Mouse (Mus musculus): ENCODE measurements around the gene Spns2. TPM values are rescaled to one million over a fixed set of nuclear protein-coding genes. Genes with fewer than 3 reads are reported as not detected.

Spns2 gene
- total and polyA plus RNA-seq, 3 experiments, result 0.07 to 0.17 (median 0.14) TPM

- peak; percentile 17; the same call in 1 of the 2 replicates for TF ChIP-seq ELF1 (IDR thresholded peaks at IDR 0.05; ENCODE audit: low read depth, low read length)
- TF ChIP-seq TBP (conservative IDR thresholded peaks at IDR 0.05; ENCODE audit: low read depth, low read length), result no peak
- no peak for TF ChIP-seq USF2 (conservative IDR thresholded peaks at IDR 0.05; ENCODE audit: low read depth, low read length)
- TF ChIP-seq BHLHE40 (IDR thresholded peaks at IDR 0.05; ENCODE audit: low read depth, low read length), result no peak
- no peak for TF ChIP-seq ZC3H11A (IDR thresholded peaks at IDR 0.05; ENCODE audit: low read depth, low read length)
- TF ChIP-seq RCOR1 (conservative IDR thresholded peaks at IDR 0.05; ENCODE audit: low read depth, low read length), result no peak
- no peak for TF ChIP-seq PAX5 (IDR thresholded peaks at IDR 0.05; ENCODE audit: low read length)
Measured at GRCm38 (mm10) chr11:72466694-72467507, 22.8 kb downstream of the Spns2 start (continued).

GRCm38 (mm10) chr11:72465978-72466693 is 23.6 kb downstream of the Spns2 start:
- in situ Hi-C loops (cut with MboI; ENCODE audit: low pct_ligation_motif_present, low pct_unique_long_range_greater_than_20kb, low sequenced_read_pairs) (no loop called here), dilution Hi-C loops (cut with MboI; ENCODE audit: extremely low pct_ligation_motif_present, extremely low pct_unique_long_range_greater_than_20kb, low sequenced_read_pairs) (no loop called here)
- Histone ChIP-seq H3K27me3 (replicated peaks) (no peaks in the 10 kb centered on the region), H3K9ac (ENCODE audit: insufficient read depth, low read depth) (no peak overlapping the region), H3K36me3 (replicated peaks in 1 of 2; ENCODE audit: control insufficient read depth in 1 of 2, insufficient read depth in 1 of 2, low read length in 1 of 2) (no peaks in the 10 kb centered on the region), H3K9me3 (replicated peaks; ENCODE audit: low read length) (no peaks in the 10 kb centered on the region), H3K4me1 (ENCODE audit: control insufficient read depth in 1 of 2, insufficient read depth in 2 of 2) (peaks cover 34 to 79% of the 10 kb centered on the region in 2 experiments), H3K27ac (ENCODE audit: insufficient read depth, low read depth) (no peak overlapping the region), H3K79me2 (replicated peaks; ENCODE audit: control insufficient read depth, extremely low read depth, insufficient read depth, poor library complexity, severe bottlenecking) (no peaks in the 10 kb centered on the region), H3K4me3 (replicated peaks in 1 of 3; ENCODE audit: low read depth in 2 of 3, low read length in 2 of 3, poor library complexity in 1 of 3) (no peak overlapping the region), H3K4me2 (ENCODE audit: insufficient read depth, low read depth, poor library complexity, severe bottlenecking) (peak overlapping the region; percentile 33; the same call in 1 of the 2 replicates)
- TF ChIP-seq TBP (conservative IDR thresholded peaks at IDR 0.05; ENCODE audit: low read depth, low read length) (0 out of 2 replicates have a peak, but pooled peaks have one; percentile 17), GABPA (IDR thresholded peaks at IDR 0.05; ENCODE audit: insufficient replicate concordance, low read depth, low read length) (no peak)
- peak; percentile 70 for DNase-seq (ENCODE audit: extremely low read depth)

GRCm38 (mm10) chr11:72464821-72465220 is 24.9 kb downstream of the Spns2 start:
- dilution Hi-C loops (cut with MboI; ENCODE audit: extremely low pct_ligation_motif_present, extremely low pct_unique_long_range_greater_than_20kb, low sequenced_read_pairs), result no loop called here
- H3K4me1 ChIP-seq (ENCODE audit: control insufficient read depth in 1 of 2, insufficient read depth in 2 of 2), result peaks cover 26 to 77% of the 10 kb centered on the region in 2 experiments
- no peak overlapping the region for H3K9ac ChIP-seq (ENCODE audit: insufficient read depth, low read depth)
- H3K27ac ChIP-seq (ENCODE audit: insufficient read depth, low read depth), result no peak overlapping the region
- H3K79me2 ChIP-seq (replicated peaks; ENCODE audit: control insufficient read depth, extremely low read depth, insufficient read depth, poor library complexity, severe bottlenecking), result no peaks in the 10 kb centered on the region
- no peak overlapping the region for H3K4me3 ChIP-seq (replicated peaks in 1 of 3; ENCODE audit: low read depth in 2 of 3, low read length in 2 of 3, poor library complexity in 1 of 3)
- no peak overlapping the region for H3K4me2 ChIP-seq (ENCODE audit: insufficient read depth, low read depth, poor library complexity, severe bottlenecking)
- no peaks in the 10 kb centered on the region for H3K27me3 ChIP-seq (replicated peaks)
- in situ Hi-C loops (cut with MboI; ENCODE audit: low pct_ligation_motif_present, low pct_unique_long_range_greater_than_20kb, low sequenced_read_pairs), result no loop called here
- TF ChIP-seq JUND (conservative IDR thresholded peaks at IDR 0.05; ENCODE audit: low read depth, low read length) (no peak), ETS1 (conservative IDR thresholded peaks at IDR 0.05; ENCODE audit: low read depth, low read length) (no peak), SIN3A (IDR thresholded peaks at IDR 0.05; ENCODE audit: low read length) (no peak), MYC (IDR thresholded peaks at IDR 0.05; ENCODE audit: low read depth, low read length) (no peak), IRF4 (IDR thresholded peaks at IDR 0.05; ENCODE audit: low read depth, low read length) (no peak), ZC3H11A (IDR thresholded peaks at IDR 0.05; ENCODE audit: low read depth, low read length) (no peak), RCOR1 (conservative IDR thresholded peaks at IDR 0.05; ENCODE audit: low read depth, low read length) (no peak), JUN (IDR thresholded peaks at IDR 0.05; ENCODE audit: insufficient read depth, low read depth, low read length) (no peak), CHD2 (IDR thresholded peaks at IDR 0.05; ENCODE audit: low read length) (no peak), UBTF (IDR thresholded peaks at IDR 0.05; ENCODE audit: low read depth, low read length) (no peak), POLR2AphosphoS2 (IDR thresholded peaks at IDR 0.05; ENCODE audit: low read depth, low read length) (no peak), EP300 (IDR thresholded peaks at IDR 0.05; ENCODE audit: low read length) (no peak), MEF2A (IDR thresholded peaks at IDR 0.05; ENCODE audit: borderline replicate concordance, low read depth, low read length) (no peak), MXI1 (IDR thresholded peaks at IDR 0.05; ENCODE audit: low read depth, low read length) (no peak), ZKSCAN1 (IDR thresholded peaks at IDR 0.05; ENCODE audit: borderline replicate concordance, low read depth, low read length) (no peak), ZNF384 (IDR thresholded peaks at IDR 0.05; ENCODE audit: low read depth, low read length) (no peak), E2F4 (IDR thresholded peaks at IDR 0.05; ENCODE audit: insufficient replicate concordance, low read depth, low read length) (no peak), HCFC1 (IDR thresholded peaks at IDR 0.05; ENCODE audit: low read depth, low read length) (no peak), GABPA (IDR thresholded peaks at IDR 0.05; ENCODE audit: insufficient replicate concordance, low read depth, low read length) (no peak), TCF12 (IDR thresholded peaks at IDR 0.05; ENCODE audit: low read depth, low read length) (no peak)
- DNase-seq (ENCODE audit: extremely low read depth), result no peak
- no peaks in the 10 kb centered on the region for H3K36me3 ChIP-seq (replicated peaks in 1 of 2; ENCODE audit: control insufficient read depth in 1 of 2, insufficient read depth in 1 of 2, low read length in 1 of 2)
- no peaks in the 10 kb centered on the region for H3K9me3 ChIP-seq (replicated peaks; ENCODE audit: low read length)

Measured in CH12.LX (cell line).